Mouse (Mus musculus) C2C12 (cell line): ENCODE data around the gene Acoxl.

ENCODE experiments used
- CEBPB ChIP-seq: IDR thresholded peaks from one replicate; pipeline ENCODE4 v1.6.1; 2011; ENCODE audit warnings: low read depth, mild to moderate bottlenecking, control low read depth, moderate library complexity
- FOSL1 ChIP-seq: IDR thresholded peaks from one replicate; pipeline ENCODE4 v1.8.0; 2011; ENCODE audit warnings: mild to moderate bottlenecking, low read length; ENCODE audit not compliant: poor library complexity, insufficient read depth, severe bottlenecking
- MYOD1 ChIP-seq: IDR thresholded peaks from one replicate; pipeline ENCODE4 v1.6.1; 2011; ENCODE audit warnings: low read depth; ENCODE audit not compliant: control insufficient read depth, insufficient read length

DNA sequence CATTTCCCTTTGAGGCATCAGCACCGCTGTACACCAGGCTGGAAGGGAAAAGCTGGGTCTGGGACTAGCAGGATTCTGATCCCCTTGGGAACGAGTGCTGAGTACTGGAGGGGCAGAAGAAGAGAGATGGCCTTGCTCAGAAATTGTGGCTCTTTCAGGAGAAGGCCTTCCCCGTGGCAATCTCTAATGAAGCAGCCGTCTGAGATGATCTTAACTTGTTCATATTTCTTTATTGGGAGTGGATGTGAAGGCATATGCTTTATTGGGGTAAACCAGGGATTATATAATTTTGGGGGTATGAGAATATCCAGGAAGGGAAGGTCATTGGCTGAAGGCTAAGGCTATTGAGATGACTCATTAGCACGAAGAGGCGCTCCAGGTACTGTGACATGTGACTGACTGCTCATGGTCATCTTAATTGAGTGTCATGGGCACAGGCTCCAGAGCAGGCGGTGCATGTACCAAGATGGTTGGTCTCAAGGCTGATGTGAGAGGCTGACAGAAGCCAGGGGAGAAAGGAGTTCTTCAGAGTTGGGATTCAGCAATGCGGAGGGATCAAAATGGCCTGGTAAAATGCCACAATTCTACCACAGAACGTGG, 195.5 kb downstream of the Acoxl start:
- TF ChIP-seq CEBPB: no peak
- no peak for TF ChIP-seq MYOD1
- TF ChIP-seq FOSL1: no peak
